Mouse (Mus musculus) C2C12 (cell line): ENCODE measurements around the gene Atp5mpl. TPM values are rescaled to one million over a fixed set of nuclear protein-coding genes. Genes with fewer than 3 reads are reported as not detected.

Experiments used
- H3K27me3 ChIP-seq: one replicate; pipeline ENCODE4 v1.6.1; 2011; ENCODE audit not compliant: control insufficient read depth, insufficient read depth, insufficient read length
- H3K36me3 ChIP-seq: one replicate; pipeline ENCODE4 v1.6.1; 2011; ENCODE audit not compliant: control insufficient read depth, insufficient read depth
- H3K4me3 ChIP-seq: one replicate; pipeline ENCODE4 v1.5.1; 2011; ENCODE audit warnings: mild to moderate bottlenecking, control low read depth; ENCODE audit not compliant: poor library complexity, insufficient read depth, severe bottlenecking
- H3K79me2 ChIP-seq: one replicate; pipeline ENCODE4 v1.6.1; 2011; ENCODE audit not compliant: control insufficient read depth, insufficient read depth
- H3K79me3 ChIP-seq: one replicate; pipeline ENCODE4 v1.6.1; 2011; ENCODE audit warnings: low read depth, control low read depth
- H3ac ChIP-seq: one replicate; pipeline ENCODE3; 2011; ENCODE audit warnings: low read depth; ENCODE audit not compliant: control insufficient read depth, insufficient read length
- CEBPB ChIP-seq: IDR thresholded peaks from one replicate; pipeline ENCODE4 v1.6.1; 2011; ENCODE audit warnings: low read depth, mild to moderate bottlenecking, control low read depth, moderate library complexity
- CTCF ChIP-seq: IDR thresholded peaks from one replicate; pipeline ENCODE4 v1.5.1; 2011; ENCODE audit not compliant: control insufficient read depth, insufficient read depth, insufficient read length
- FOSL1 ChIP-seq: IDR thresholded peaks from one replicate; pipeline ENCODE4 v1.8.0; 2011; ENCODE audit warnings: mild to moderate bottlenecking, low read length; ENCODE audit not compliant: poor library complexity, insufficient read depth, severe bottlenecking
- MAX ChIP-seq: IDR thresholded peaks from one replicate; pipeline ENCODE4 v1.6.1; 2011; ENCODE audit warnings: mild to moderate bottlenecking, control low read depth
- MYOD1 ChIP-seq: IDR thresholded peaks from one replicate; pipeline ENCODE4 v1.6.1; 2011; ENCODE audit warnings: low read depth; ENCODE audit not compliant: control insufficient read depth, insufficient read length
- MYOG ChIP-seq: IDR thresholded peaks from one replicate; pipeline ENCODE4 v1.6.1; 2011; ENCODE audit not compliant: control insufficient read depth, insufficient read length; ENCODE audit errors: extremely low read depth
- USF1 ChIP-seq: IDR thresholded peaks from one replicate; pipeline ENCODE4 v1.6.1; 2011; ENCODE audit warnings: low read depth, mild to moderate bottlenecking, control low read depth, moderate library complexity
- polyA plus RNA-seq: library from polyadenylated mRNA; unstranded; fragments of >200 nt; fragmentation: generic; extraction: Trizol; gene quantifications from one replicate; pipeline ENCODE4 v1.2.1, GENCODE M21; 2012; ENCODE audit warnings: missing spikeins

Gene Atp5mpl
- polyA plus RNA-seq, 1 experiment, result 608 TPM

GRCm38 (mm10) chr12:111980887-111981367 is 14.2 kb upstream of the Atp5mpl start, which contains the start of gene Rd3l:
TSS of gene Rd3l (minus strand) at chr12:111981317.
- TF ChIP-seq CEBPB, result no peak
- TF ChIP-seq MYOG, result no peak
- no peak for TF ChIP-seq FOSL1
- TF ChIP-seq MAX, result no peak
- TF ChIP-seq USF1, result no peak
- no peak for TF ChIP-seq MYOD1
- TF ChIP-seq CTCF, result no peak

DNA sequence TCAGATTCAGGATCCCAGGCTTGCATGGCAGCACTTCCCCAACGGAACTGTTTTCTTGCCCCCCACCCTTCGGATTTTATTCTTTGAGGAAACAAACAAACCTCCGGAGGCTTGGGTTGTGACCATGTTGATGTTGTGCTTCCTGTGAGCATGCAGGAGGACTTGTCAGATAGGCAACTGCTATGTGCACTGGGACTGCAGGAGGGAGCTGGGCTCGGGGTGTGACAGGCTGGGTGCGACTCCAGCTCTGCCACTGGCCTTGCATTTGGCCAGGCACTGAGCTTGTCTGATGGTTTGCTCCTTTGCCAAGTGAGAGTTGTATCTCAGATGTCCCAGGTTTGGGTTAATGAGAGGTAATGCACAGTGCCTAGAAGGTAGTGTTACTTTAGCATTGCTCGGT is 11.5 kb upstream of the Atp5mpl start:
- Histone ChIP-seq H3ac (no peak overlapping the region), H3K27me3 (peaks cover 3% of the 10 kb centered on the region), H3K4me3 (no peak overlapping the region), H3K36me3 (no peaks in the 10 kb centered on the region), H3K79me2 (no peaks in the 10 kb centered on the region), H3K79me3 (no peaks in the 10 kb centered on the region)
- no peak for TF ChIP-seq MYOG
- no peak for TF ChIP-seq MAX
- no peak for TF ChIP-seq CTCF
- TF ChIP-seq USF1, result no peak
- TF ChIP-seq CEBPB, result no peak
- TF ChIP-seq FOSL1, result no peak
- no peak for TF ChIP-seq MYOD1

More at GRCm38 (mm10) chr12:111980887-111981367, 14.2 kb upstream of the Atp5mpl start, which contains the start of gene Rd3l:
- Histone ChIP-seq H3K79me3 (no peaks in the 10 kb centered on the region), H3K27me3 (peaks cover 3% of the 10 kb centered on the region), H3K36me3 (no peaks in the 10 kb centered on the region), H3K79me2 (no peaks in the 10 kb centered on the region), H3K4me3 (no peak within 1 kb of the TSS), H3ac (no peak within 1 kb of the TSS)

GRCm38 (mm10) chr12:111977138-111977537 is 10.4 kb upstream of the Atp5mpl start:
- H3K79me3 ChIP-seq, result no peaks in the 10 kb centered on the region
- no peak overlapping the region for H3ac ChIP-seq
- TF ChIP-seq MAX (no peak), CEBPB (no peak), CTCF (no peak), FOSL1 (no peak), MYOG (no peak), MYOD1 (no peak), USF1 (no peak)
- no peak overlapping the region for H3K4me3 ChIP-seq
- no peaks in the 10 kb centered on the region for H3K79me2 ChIP-seq
- no peaks in the 10 kb centered on the region for H3K36me3 ChIP-seq
- H3K27me3 ChIP-seq, result peaks cover 3% of the 10 kb centered on the region

DNA sequence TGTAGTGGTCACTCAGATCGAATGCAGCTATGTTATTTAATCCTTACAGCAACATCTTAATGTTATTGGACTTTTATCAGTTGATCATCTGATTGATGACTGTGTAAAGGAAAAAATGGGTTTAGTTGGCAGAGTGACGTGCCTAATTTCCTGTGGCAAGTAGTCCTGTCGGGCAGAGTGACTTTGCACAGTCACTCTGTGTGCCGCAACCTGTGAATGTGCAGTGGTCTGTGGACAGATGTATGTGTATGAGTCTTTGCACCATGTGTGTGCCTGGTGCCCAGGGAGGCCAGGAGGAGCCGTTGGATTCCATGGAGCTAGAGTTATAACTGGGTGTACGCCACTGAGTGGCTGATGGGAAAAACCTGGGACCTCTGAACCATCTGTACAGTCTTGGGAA is 7.8 kb upstream of the Atp5mpl start:
- no peak for TF ChIP-seq CEBPB
- Histone ChIP-seq H3K79me3 (no peaks in the 10 kb centered on the region), H3K27me3 (peaks cover 3% of the 10 kb centered on the region), H3ac (no peak overlapping the region), H3K36me3 (no peaks in the 10 kb centered on the region), H3K4me3 (no peak overlapping the region), H3K79me2 (no peaks in the 10 kb centered on the region)

DNA sequence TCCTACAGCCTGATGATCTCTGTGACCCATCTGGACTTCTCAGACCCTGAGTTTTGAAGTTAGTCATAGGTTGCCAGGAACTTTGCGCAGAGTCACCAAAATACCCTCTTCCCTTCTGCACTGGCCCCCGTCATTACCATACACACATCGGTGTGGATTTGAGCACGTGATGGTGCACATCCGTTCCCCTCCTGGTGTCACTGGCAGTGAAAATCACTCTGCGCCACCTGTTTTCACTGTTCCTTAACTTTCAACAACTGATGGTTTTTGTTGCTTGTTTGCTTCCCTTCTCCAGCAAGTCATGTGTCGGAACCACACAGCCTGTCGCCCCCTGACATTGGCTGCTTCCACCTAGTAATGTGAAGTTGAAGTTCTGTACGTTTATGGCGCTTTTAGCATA is 5.7 kb upstream of the Atp5mpl start:
- no peak overlapping the region for H3K4me3 ChIP-seq
- H3K79me3 ChIP-seq, result no peaks in the 10 kb centered on the region
- H3K79me2 ChIP-seq, result no peaks in the 10 kb centered on the region
- no peak for TF ChIP-seq MYOD1
- no peak for TF ChIP-seq USF1
- TF ChIP-seq MAX, result no peak
- no peak for TF ChIP-seq CTCF
- no peak for TF ChIP-seq CEBPB
- TF ChIP-seq FOSL1, result no peak
- no peak for TF ChIP-seq MYOG
- H3K27me3 ChIP-seq, result peaks cover 3% of the 10 kb centered on the region
- no peaks in the 10 kb centered on the region for H3K36me3 ChIP-seq
- H3ac ChIP-seq, result no peak overlapping the region

DNA sequence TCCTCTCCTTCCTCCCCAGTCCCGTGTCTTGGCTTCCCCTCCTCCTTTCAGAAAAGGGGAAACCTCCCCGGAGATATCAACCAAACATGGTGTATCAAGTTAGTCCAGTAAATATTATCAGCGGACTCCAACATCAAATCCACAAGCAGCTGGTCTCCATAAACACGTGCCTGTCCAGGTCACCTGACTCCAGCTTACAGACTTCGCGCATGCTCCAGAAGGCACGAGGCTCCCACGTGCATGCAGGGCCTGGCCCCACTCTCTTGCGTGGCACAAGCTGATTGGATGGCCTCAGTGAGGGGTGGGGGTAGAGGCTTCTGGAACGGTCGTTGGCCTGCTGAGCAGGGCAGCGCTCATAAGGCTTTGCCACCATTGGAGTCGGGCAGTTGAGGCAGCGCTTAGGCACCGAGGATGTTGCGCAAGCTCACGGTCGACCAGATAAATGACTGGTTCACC is 4.5 kb upstream of the Atp5mpl start, which contains the start of gene Tdrd9:
Gene Tdrd9 (plus strand): TSS at position 329 of the 456 bp plus-strand sequence.
- no peak within 1 kb of the TSS for H3K4me3 ChIP-seq
- TF ChIP-seq USF1 (no peak), MYOG (no peak), CEBPB (peak; percentile 12), FOSL1 (no peak), CTCF (no peak), MYOD1 (no peak), MAX (no peak)
- no peaks in the 10 kb centered on the region for H3K36me3 ChIP-seq

More for the DNA sequence above, 4.5 kb upstream of the Atp5mpl start, which contains the start of gene Tdrd9:
- Histone ChIP-seq H3K27me3 (no peaks in the 10 kb centered on the region), H3ac (no peak within 1 kb of the TSS), H3K79me2 (peaks cover 3% of the 10 kb centered on the region), H3K79me3 (peaks cover 2% of the 10 kb centered on the region)
